Mouse (Mus musculus) forebrain, embryonic 14.5 days (tissue): ENCODE results near the gene Hps6. TPM values are rescaled to one million over a fixed set of nuclear protein-coding genes. Genes with fewer than 3 reads are reported as not detected.

Source experiments
- ATAC-seq: fragments of 200-750 bp; cut with Nextera tagmentation; 2 replicates; pipeline ENCODE4 v1.8.0; 2017; ENCODE audit warnings: mild to moderate bottlenecking, moderate library complexity
- DNase-seq: peaks from one replicate; pipeline ENCODE4 v3.0.0-alpha.2; 2015; ENCODE audit warnings: low spot score
- H3K27ac ChIP-seq: fragments of 300-500 bp; sonication (generic); 2 replicates; pipeline ENCODE4 v1.5.1; 2014; ENCODE audit warnings: low read depth, mild to moderate bottlenecking, control low read depth, low read length, moderate library complexity
- H3K27me3 ChIP-seq: fragments of 300-500 bp; sonication (generic); replicated peaks from 2 replicates; pipeline ENCODE4 v1.6.1; 2014; ENCODE audit warnings: low read length, control low read depth, mixed read lengths; ENCODE audit not compliant: control insufficient read depth, insufficient read depth
- H3K36me3 ChIP-seq: fragments of 300-500 bp; sonication (generic); 2 replicates; pipeline ENCODE4 v1.6.1; 2014; ENCODE audit warnings: low read length, control low read depth; ENCODE audit not compliant: control insufficient read depth, insufficient read depth
- H3K4me1 ChIP-seq: fragments of 300-500 bp; sonication (generic); 2 replicates; pipeline ENCODE4 v1.6.1; 2014; ENCODE audit warnings: antibody characterized with exemption, low read length, control low read depth; ENCODE audit not compliant: control insufficient read depth, insufficient read depth
- H3K4me2 ChIP-seq: fragments of 300-500 bp; sonication (generic); 2 replicates; pipeline ENCODE4 v1.6.1; 2014; ENCODE audit warnings: mild to moderate bottlenecking, control low read depth, low read length
- H3K4me3 ChIP-seq: fragments of 300-500 bp; sonication (generic); 2 replicates; pipeline ENCODE4 v1.5.1; 2014; ENCODE audit warnings: low read depth, low read length, control low read depth
- H3K9ac ChIP-seq: fragments of 300-500 bp; sonication (generic); 2 replicates; pipeline ENCODE4 v1.6.1; 2014; ENCODE audit warnings: mild to moderate bottlenecking, low read length, control low read depth, moderate library complexity
- H3K9me3 ChIP-seq: fragments of 300-500 bp; sonication (generic); replicated peaks from 2 replicates; pipeline ENCODE4 v1.6.1; 2016; ENCODE audit warnings: low read length, control low read depth, mixed read lengths; ENCODE audit not compliant: control insufficient read depth
- WGBS: fragments of 180-500 bp; shearing (Covaris S2); extraction: QIAGEN DNeasy Blood & Tissue Kit; methylation state at CpG from one replicate; pipeline ENCODE4 v1.1.7; 2014; 5-methylcytosine and 5-hydroxymethylcytosine counted together
- polyA plus RNA-seq: library from polyadenylated mRNA; unstranded; fragments of >200 nt; fragmentation: Nextera tagmentation; extraction: Ambion mirVana; gene quantifications from 2 replicates; pipeline ENCODE4 v1.2.1, GENCODE M21; 2014

Hps6 gene
- polyA plus RNA-seq, 1 experiment from 2014 or later: 0.98 TPM

- peak overlapping the region; percentile 82 for H3K4me3 ChIP-seq
- H3K4me2 ChIP-seq: peak overlapping the region; percentile 72
- ATAC-seq (no peak), DNase-seq (no peak)
- H3K27ac ChIP-seq: no peak overlapping the region
- H3K4me1 ChIP-seq: peaks cover 4% of the 10 kb centered on the region; the same call in 1 of the 2 replicates
- WGBS: 65% methylated on average over 5 of the region's 5 CpGs
- H3K27me3 ChIP-seq: no peaks in the 10 kb centered on the region
- no peaks in the 10 kb centered on the region for H3K36me3 ChIP-seq
- peak overlapping the region; percentile 90; the same call in 1 of the 2 replicates for H3K9ac ChIP-seq
- no peaks in the 10 kb centered on the region for H3K9me3 ChIP-seq
Measured at GRCm38 (mm10) chr19:45997365-45997764, 5.9 kb upstream of the Hps6 start.

- no peaks in the 10 kb centered on the region for H3K9me3 ChIP-seq
- H3K36me3 ChIP-seq: no peaks in the 10 kb centered on the region
- peak within 1 kb of the TSS; percentile 82 for H3K4me3 ChIP-seq
- 1% methylated on average over 69 of the region's 76 CpGs for WGBS
- DNase-seq: peak; percentile 97
- H3K4me1 ChIP-seq: peaks cover 4% of the 10 kb centered on the region; the same call in 1 of the 2 replicates
- peak within 1 kb of the TSS; percentile 90 for H3K9ac ChIP-seq
- no peaks in the 10 kb centered on the region for H3K27me3 ChIP-seq
- ATAC-seq: peak; percentile 95
- peak within 1 kb of the TSS; percentile 92 for H3K27ac ChIP-seq
- H3K4me2 ChIP-seq: peak within 1 kb of the TSS; percentile 72
Measured at GRCm38 (mm10) chr19:45997785-45998693, 5.3 kb upstream of the Hps6 start, which contains the start of gene Armh3. Armh3 (minus strand) TSS chr19:45998488.

- DNase-seq: no peak
- peak overlapping the region; percentile 54 for H3K9ac ChIP-seq
- H3K4me2 ChIP-seq: peak overlapping the region; percentile 72
- H3K36me3 ChIP-seq: no peaks in the 10 kb centered on the region
- H3K27me3 ChIP-seq: no peaks in the 10 kb centered on the region
- H3K9me3 ChIP-seq: no peaks in the 10 kb centered on the region
- WGBS: 12% methylated on average over 8 of the region's 8 CpGs
- ATAC-seq: peak; percentile 43
- no peak overlapping the region for H3K27ac ChIP-seq
- H3K4me1 ChIP-seq: peaks cover 7% of the 10 kb centered on the region
- peak overlapping the region; percentile 82 for H3K4me3 ChIP-seq
Measured at GRCm38 (mm10) chr19:45998694-45999217, 4.6 kb upstream of the Hps6 start.

- DNase-seq (no peak), ATAC-seq (no peak)
- no peak overlapping the region for H3K4me3 ChIP-seq
- no peak overlapping the region for H3K27ac ChIP-seq
- H3K4me1 ChIP-seq: peaks cover 9% of the 10 kb centered on the region
- H3K9ac ChIP-seq: no peak overlapping the region
- no peaks in the 10 kb centered on the region for H3K36me3 ChIP-seq
- H3K4me2 ChIP-seq: no peak overlapping the region
- WGBS: 71% methylated on average over 1 of the region's 1 CpGs
- H3K27me3 ChIP-seq: no peaks in the 10 kb centered on the region
- H3K9me3 ChIP-seq: no peaks in the 10 kb centered on the region
Measured at GRCm38 (mm10) chr19:45999378-45999777, 3.9 kb upstream of the Hps6 start.

GRCm38 (mm10) chr19:46002279-46002678 lies 1.0 kb upstream of the Hps6 start:
- ATAC-seq: no peak
- H3K9me3 ChIP-seq: no peaks in the 10 kb centered on the region
- no peak overlapping the region for H3K4me3 ChIP-seq
- WGBS: 82% methylated on average over 9 of the region's 9 CpGs
- H3K4me2 ChIP-seq: no peak overlapping the region
- no peaks in the 10 kb centered on the region for H3K36me3 ChIP-seq
- no peak overlapping the region for H3K9ac ChIP-seq
- H3K27me3 ChIP-seq: no peaks in the 10 kb centered on the region
- H3K4me1 ChIP-seq: peaks cover 9% of the 10 kb centered on the region
- DNase-seq: no peak
- H3K27ac ChIP-seq: no peak overlapping the region

GRCm38 (mm10) chr19:46004814-46005466 lies 1.6 kb downstream of the Hps6 start:
- H3K9me3 ChIP-seq: no peaks in the 10 kb centered on the region
- DNase-seq (no peak), ATAC-seq (no peak)
- 70% methylated on average over 17 of the region's 17 CpGs for WGBS
- no peak overlapping the region for H3K9ac ChIP-seq
- H3K4me2 ChIP-seq: no peak overlapping the region
- H3K27me3 ChIP-seq: no peaks in the 10 kb centered on the region
- no peaks in the 10 kb centered on the region for H3K36me3 ChIP-seq
- H3K4me3 ChIP-seq: no peak overlapping the region
- peaks cover 5% of the 10 kb centered on the region for H3K4me1 ChIP-seq
- H3K27ac ChIP-seq: no peak overlapping the region

GRCm38 (mm10) chr19:46005680-46006079 lies 2.4 kb downstream of the Hps6 start:
- H3K4me3 ChIP-seq: no peak overlapping the region
- peaks cover 5% of the 10 kb centered on the region for H3K4me1 ChIP-seq
- H3K9ac ChIP-seq: 0 out of 2 replicates have a peak overlapping the region, but pooled peaks have one; percentile 5
- WGBS: 88% methylated on average over 7 of the region's 7 CpGs
- H3K4me2 ChIP-seq: no peak overlapping the region
- no peaks in the 10 kb centered on the region for H3K9me3 ChIP-seq
- DNase-seq: no peak
- no peaks in the 10 kb centered on the region for H3K36me3 ChIP-seq
- H3K27ac ChIP-seq: no peak overlapping the region
- no peaks in the 10 kb centered on the region for H3K27me3 ChIP-seq
- ATAC-seq: no peak

GRCm38 (mm10) chr19:46014572-46015178 lies 11.4 kb downstream of the Hps6 start:
- Histone ChIP-seq H3K27me3 (no peaks in the 10 kb centered on the region), H3K9me3 (no peaks in the 10 kb centered on the region), H3K4me1 (no peaks in the 10 kb centered on the region), H3K27ac (no peak overlapping the region), H3K4me3 (no peak overlapping the region), H3K4me2 (no peak overlapping the region), H3K36me3 (no peaks in the 10 kb centered on the region), H3K9ac (no peak overlapping the region)
- 44% methylated on average over 12 of the region's 12 CpGs for WGBS
- peak; percentile 68 for ATAC-seq
- peak; percentile 89 for DNase-seq
